ENCODE assay signal across 20 mouse cellular contexts in the genomic region with DNA sequence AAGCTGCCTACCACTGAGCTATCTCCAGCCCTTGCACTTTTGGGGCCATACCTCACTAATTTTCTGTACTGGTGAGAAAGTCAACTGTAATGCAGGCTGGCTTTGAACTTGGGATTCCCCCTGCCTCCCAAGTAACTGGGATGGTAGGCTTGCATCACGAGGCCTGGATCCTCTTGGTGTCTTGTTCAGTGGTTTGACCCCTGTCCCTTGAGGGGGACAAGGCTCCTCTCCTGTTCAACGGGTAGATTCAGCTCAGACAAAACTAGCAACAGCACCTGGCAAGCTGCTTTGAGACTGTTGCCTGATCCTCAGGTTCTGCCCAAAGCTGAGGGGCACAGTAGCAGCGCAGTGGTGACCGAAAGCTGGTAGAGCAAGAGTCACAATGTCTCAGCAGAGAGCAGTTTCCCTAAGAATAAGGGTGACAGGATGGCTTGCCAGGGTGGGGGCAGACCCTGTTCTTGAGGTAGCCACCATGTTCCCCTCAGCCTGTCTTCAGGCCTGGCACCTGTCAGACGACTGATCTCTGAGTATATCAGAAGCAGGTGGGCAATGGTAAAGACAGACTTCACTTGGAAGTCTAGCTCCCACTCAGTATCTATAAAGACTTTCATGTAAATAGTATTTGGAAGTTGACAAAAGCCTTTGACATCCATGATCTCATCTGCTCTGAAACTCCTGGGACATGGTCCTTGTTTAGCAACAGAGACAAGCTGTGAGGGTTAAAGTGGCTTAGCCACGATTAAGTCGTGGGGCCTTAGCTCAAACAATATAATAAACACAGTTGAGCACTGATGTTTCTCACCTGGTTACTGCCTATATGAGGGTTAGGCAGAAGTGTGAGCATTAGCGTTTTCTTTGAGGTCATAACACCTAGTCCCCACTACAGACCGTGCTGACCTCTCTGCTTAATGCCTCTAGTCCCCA. TPM values are rescaled to one million over a fixed set of nuclear protein-coding genes. Genes with fewer than 3 reads are reported as not detected.
DNase-seq lines count a peak whose midpoint lies in the region; ATAC-seq lines count a peak whose summit lies in the region.
"Had no signal": no experiment of that assay in that cellular context is flagged by ENCODE, and none has a peak within 500 bp of the region (broad histone marks: within the 10 kb centered on the region; RNA-seq: fewer than 3 reads in every experiment).

No protein-coding gene starts in this region.

- peak; percentile 46 for DNase-seq in CD4-positive, CD25-positive, alpha-beta regulatory T cell, adult 2 months (ENCODE audit: low read depth, low spot score)
- peak; percentile 57 for DNase-seq in midbrain, embryonic 11.5 days (ENCODE audit: low spot score, missing footprints)
- DNase-seq in thymus, postnatal 36 days: peak; percentile 49 to 52
- no peak for DNase-seq in layer of hippocampus, postnatal 10 days (ENCODE audit: low spot score in 2 of 2)
- DNase-seq: adrenal gland, postnatal 36 days; cerebellum, adult 9-10 months; gastrocnemius, adult 2 months; heart, postnatal 10 days; kidney, adult 18-20 months; kidney, postnatal 10 days; right cerebral cortex, postnatal 14 days had no signal

- no peak overlapping the region for H3K27ac ChIP-seq in midbrain, embryonic 11.5 days (ENCODE audit: low read depth, low read length)
- H3K27ac ChIP-seq in midbrain, embryonic 13.5 days: no peak overlapping the region
- H3K27ac ChIP-seq in liver, embryonic 16.5 days (ENCODE audit: low read length): peak overlapping the region; percentile 35
- H3K27ac ChIP-seq: embryonic facial prominence, embryonic 15.5 days; forebrain, embryonic 10.5 days; gastrocnemius, adult 2 months; hindbrain, embryonic 14.5 days; limb, embryonic 12.5 days; neural tube, embryonic 12.5 days had no signal

- no peaks in the 10 kb centered on the region for H3K9me3 ChIP-seq in midbrain, embryonic 11.5 days (ENCODE audit: control insufficient read depth, low read length)
- no peaks in the 10 kb centered on the region for H3K9me3 ChIP-seq in midbrain, embryonic 13.5 days
- H3K9me3 ChIP-seq in liver, embryonic 16.5 days (replicated peaks; ENCODE audit: control insufficient read depth, low read length): no peaks in the 10 kb centered on the region
- H3K9me3 ChIP-seq: embryonic facial prominence, embryonic 15.5 days; forebrain, embryonic 10.5 days; limb, embryonic 12.5 days; neural tube, embryonic 12.5 days had no signal

- no peak for ATAC-seq in CD4-positive, CD25-positive, alpha-beta regulatory T cell, adult 4 months
- no peak for ATAC-seq in midbrain, embryonic 11.5 days (ENCODE audit: low FRiP score)
- ATAC-seq in midbrain, embryonic 13.5 days: no peak
- no peak for ATAC-seq in liver, embryonic 16.5 days (ENCODE audit: low read depth)
- no peak for ATAC-seq in inflammation-experienced regulatory T-cells, adult 6 months

- H3K36me3 ChIP-seq in midbrain, embryonic 11.5 days (ENCODE audit: control insufficient read depth, insufficient read depth, low read length): peaks cover 3% of the 10 kb centered on the region; the same call in 1 of the 2 replicates
- H3K36me3 ChIP-seq in midbrain, embryonic 13.5 days: peaks cover 43% of the 10 kb centered on the region
- peaks cover 29% of the 10 kb centered on the region for H3K36me3 ChIP-seq in liver, embryonic 16.5 days (ENCODE audit: control insufficient read depth, insufficient read depth)

- H3K4me2 ChIP-seq in midbrain, embryonic 11.5 days: no peak overlapping the region
- H3K4me2 ChIP-seq in midbrain, embryonic 13.5 days (replicated peaks): no peak overlapping the region
- H3K4me2 ChIP-seq in liver, embryonic 16.5 days (ENCODE audit: low read depth, low read length): no peak overlapping the region
- H3K4me2 ChIP-seq: embryonic facial prominence, embryonic 15.5 days; hindbrain, embryonic 14.5 days; limb, embryonic 12.5 days; neural tube, embryonic 12.5 days had no signal

- 82% methylated on average over 9 of the region's 9 CpGs for WGBS in midbrain, embryonic 11.5 days
- WGBS in midbrain, embryonic 13.5 days: 82% methylated on average over 9 of the region's 9 CpGs
- 82% methylated on average over 9 of the region's 9 CpGs for WGBS in liver, embryonic 16.5 days (ENCODE audit: insufficient replicate concordance)

- H3K4me3 ChIP-seq in midbrain, embryonic 11.5 days (ENCODE audit: low read depth, low read length): no peak overlapping the region
- H3K4me3 ChIP-seq in midbrain, embryonic 13.5 days (replicated peaks): no peak overlapping the region
- H3K4me3 ChIP-seq in liver, embryonic 16.5 days (ENCODE audit: low read depth, low read length): no peak overlapping the region
- H3K4me3 ChIP-seq: embryonic facial prominence, embryonic 15.5 days; forebrain, embryonic 10.5 days; gastrocnemius, adult 2 months; limb, embryonic 12.5 days; neural tube, embryonic 12.5 days had no signal

- H3K4me1 ChIP-seq in midbrain, embryonic 11.5 days (ENCODE audit: control insufficient read depth, insufficient read depth, low read length): no peaks in the 10 kb centered on the region
- H3K4me1 ChIP-seq in midbrain, embryonic 13.5 days (replicated peaks): no peaks in the 10 kb centered on the region
- peaks cover 29% of the 10 kb centered on the region for H3K4me1 ChIP-seq in liver, embryonic 16.5 days (ENCODE audit: control insufficient read depth, low read depth, low read length)
- H3K4me1 ChIP-seq: neural tube, embryonic 12.5 days had no signal

- H3K27me3 ChIP-seq in midbrain, embryonic 11.5 days (ENCODE audit: control insufficient read depth, insufficient read depth, low read length): no peaks in the 10 kb centered on the region
- H3K27me3 ChIP-seq in midbrain, embryonic 13.5 days: no peaks in the 10 kb centered on the region
- H3K27me3 ChIP-seq in liver, embryonic 16.5 days (ENCODE audit: control insufficient read depth, insufficient read depth, low read depth, low read length): no peaks in the 10 kb centered on the region
- H3K27me3 ChIP-seq: embryonic facial prominence, embryonic 15.5 days; limb, embryonic 12.5 days; neural tube, embryonic 12.5 days had no signal

- no peak overlapping the region for H3K9ac ChIP-seq in midbrain, embryonic 11.5 days (ENCODE audit: low read length)
- no peak overlapping the region for H3K9ac ChIP-seq in midbrain, embryonic 13.5 days (replicated peaks)
- no peak overlapping the region for H3K9ac ChIP-seq in liver, embryonic 16.5 days (ENCODE audit: low read depth, low read length)
- H3K9ac ChIP-seq: embryonic facial prominence, embryonic 15.5 days; hindbrain, embryonic 14.5 days; limb, embryonic 12.5 days; neural tube, embryonic 12.5 days had no signal

RNA-seq across cellular contexts. Expression of a gene that starts 8.5 kb away (rescaled TPM):
- polyA plus RNA-seq in CD4-positive, CD25-positive, alpha-beta regulatory T cell, adult 4 months (2017; shearing (Covaris generic)): 100 to 1,000 TPM; 346 to 405 TPM
- polyA plus RNA-seq in midbrain, embryonic 11.5 days (2014; fragmentation: Nextera tagmentation; extraction: Ambion mirVana): 148 and 163 TPM in 2 replicates
- 165 and 177 TPM in 2 replicates for polyA plus RNA-seq in midbrain, embryonic 13.5 days (2015; fragmentation: Nextera tagmentation; extraction: Ambion mirVana)
- 180 and 196 TPM in 2 replicates for polyA plus RNA-seq in liver, embryonic 16.5 days (2015; fragmentation: Nextera tagmentation; extraction: Ambion mirVana)
- total RNA-seq in layer of hippocampus, postnatal 10 days (2021): 10 to 100 TPM; 56.1 to 59.9 TPM
- polyA plus RNA-seq in inflammation-experienced regulatory T-cells, adult 6 months (2017; shearing (Covaris generic)): 100 to 1,000 TPM; 357 to 377 (median 371) TPM

RNA-seq across cellular contexts. Expression of a gene that starts 14.4 kb away (rescaled TPM):
- polyA plus RNA-seq in CD4-positive, CD25-positive, alpha-beta regulatory T cell, adult 4 months (2017; shearing (Covaris generic)): 1 to 10 TPM; 3.1 to 3.7 TPM
- 7.0 and 9.0 TPM in 2 replicates for polyA plus RNA-seq in midbrain, embryonic 11.5 days (2014; fragmentation: Nextera tagmentation; extraction: Ambion mirVana)
- polyA plus RNA-seq in midbrain, embryonic 13.5 days (2015; fragmentation: Nextera tagmentation; extraction: Ambion mirVana): 41.1 and 48.7 TPM in 2 replicates
- 1.7 and 2.7 TPM in 2 replicates for polyA plus RNA-seq in liver, embryonic 16.5 days (2015; fragmentation: Nextera tagmentation; extraction: Ambion mirVana)
- total RNA-seq in layer of hippocampus, postnatal 10 days (2021): 100 to 1,000 TPM; 149 to 174 TPM
- polyA plus RNA-seq in inflammation-experienced regulatory T-cells, adult 6 months (2017; shearing (Covaris generic)): 1 to 10 TPM; 1.7 to 3.8 (median 3.4) TPM
- total RNA-seq: gastrocnemius, adult 2 months had no signal

RNA-seq across cellular contexts. Expression of a gene that starts 47.5 kb away (rescaled TPM):
- polyA plus RNA-seq in CD4-positive, CD25-positive, alpha-beta regulatory T cell, adult 4 months (2017; shearing (Covaris generic)): not detected
- polyA plus RNA-seq in midbrain, embryonic 11.5 days (2014; fragmentation: Nextera tagmentation; extraction: Ambion mirVana): 2.6 and 2.9 TPM in 2 replicates
- polyA plus RNA-seq in midbrain, embryonic 13.5 days (2015; fragmentation: Nextera tagmentation; extraction: Ambion mirVana): 0.31 and 0.41 TPM in 2 replicates
- polyA plus RNA-seq in liver, embryonic 16.5 days (2015; fragmentation: Nextera tagmentation; extraction: Ambion mirVana): 420 and 425 TPM in 2 replicates
- under 1 TPM; 0.48 to 0.62 TPM for total RNA-seq in layer of hippocampus, postnatal 10 days (2021)
- polyA plus RNA-seq in inflammation-experienced regulatory T-cells, adult 6 months (2017; shearing (Covaris generic)): not detected
- total RNA-seq: gastrocnemius, adult 2 months; heart, postnatal 10 days had no signal

Comparison
In these comparisons a context has a peak if more than half of its experiments do, and no peak if none do; other contexts are left out.
1. DNase-seq: peak in CD4-positive, CD25-positive, alpha-beta regulatory T cell, adult 2 months (single experiment), midbrain, embryonic 11.5 days (single experiment) and thymus, postnatal 36 days (2 of 2); none in layer of hippocampus, postnatal 10 days (0 of 2).
2. RNA of a gene that starts 47.5 kb away (polyA plus RNA-seq): 420 to 425 TPM in liver, embryonic 16.5 days; 2.6 to 2.9 TPM in midbrain, embryonic 11.5 days, 0.31 to 0.41 TPM in midbrain, embryonic 13.5 days, not detected in CD4-positive, CD25-positive, alpha-beta regulatory T cell, adult 4 months and not detected in inflammation-experienced regulatory T-cells, adult 6 months; every median in the first group is over 100 times any median in the second.